Mouse (Mus musculus) right cerebral cortex, postnatal 25 days (tissue): Measurements from ENCODE around the gene Cdh6.
A peak's percentile ranks its signal among the peaks of the same experiment; 100 is the strongest.

Experiments
- DNase-seq: peaks from one replicate; pipeline ENCODE4 v3.0.0; 2022

Gene Cdh6

DNA sequence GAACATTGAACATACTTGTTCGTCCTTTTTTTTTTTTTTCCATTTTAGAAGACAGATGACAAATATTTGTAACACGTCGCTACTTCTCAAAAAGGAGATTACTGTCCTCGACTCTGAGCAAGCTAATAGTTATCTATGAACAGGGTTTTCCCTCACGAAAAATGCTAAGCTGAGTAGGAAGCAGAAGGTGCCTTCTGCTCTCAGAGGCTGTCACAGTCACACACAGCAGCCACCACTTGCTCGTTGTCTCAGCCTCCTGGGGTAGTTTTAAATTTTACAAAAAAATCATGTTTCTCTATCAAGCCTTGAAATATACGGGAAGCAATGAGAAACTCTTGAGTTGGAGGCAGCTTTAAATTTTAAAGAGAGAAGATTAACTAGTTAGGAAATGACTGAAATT is 125.6 kb downstream of the Cdh6 start:
- DNase-seq = no peak

DNA sequence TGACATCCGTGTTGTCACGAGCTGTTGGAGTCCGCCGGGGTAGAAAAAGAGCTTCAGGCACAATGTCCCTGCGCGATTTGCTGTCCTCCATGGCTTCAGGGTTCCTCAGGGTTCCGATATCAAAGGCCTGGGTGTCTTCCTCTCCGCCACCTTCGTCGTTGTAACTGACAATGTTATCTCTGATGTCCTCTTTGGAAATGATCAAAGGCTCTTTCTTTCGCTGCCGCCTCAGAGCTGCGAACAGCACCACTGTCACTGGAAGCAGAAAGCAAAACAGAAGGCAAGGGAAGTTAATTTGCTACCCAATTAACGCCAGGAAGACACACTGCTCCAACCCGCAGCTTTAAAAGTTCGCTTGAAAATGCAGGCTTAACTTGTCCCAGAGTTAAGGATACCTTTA is 139.0 kb downstream of the Cdh6 start:
- peak; percentile 13 for DNase-seq

DNA sequence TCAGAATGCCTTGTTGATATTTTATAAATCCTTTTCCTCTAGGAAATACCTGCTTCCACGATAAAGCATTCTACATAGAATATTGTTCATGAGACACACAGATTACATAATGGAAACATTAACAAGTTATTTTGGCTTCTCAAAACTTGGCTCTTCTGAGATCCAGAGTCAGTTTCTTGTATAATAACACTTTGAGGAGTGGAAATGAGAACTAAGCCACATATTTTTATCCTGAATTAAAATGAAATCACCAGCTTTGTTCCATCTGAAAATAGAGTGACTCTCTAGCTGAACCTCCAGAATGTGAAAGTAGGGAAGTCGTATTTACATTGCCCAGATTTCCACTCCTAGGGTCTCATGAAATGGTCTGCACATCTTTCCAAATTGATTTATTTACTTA is 142.8 kb downstream of the Cdh6 start:
- no peak for DNase-seq

DNA sequence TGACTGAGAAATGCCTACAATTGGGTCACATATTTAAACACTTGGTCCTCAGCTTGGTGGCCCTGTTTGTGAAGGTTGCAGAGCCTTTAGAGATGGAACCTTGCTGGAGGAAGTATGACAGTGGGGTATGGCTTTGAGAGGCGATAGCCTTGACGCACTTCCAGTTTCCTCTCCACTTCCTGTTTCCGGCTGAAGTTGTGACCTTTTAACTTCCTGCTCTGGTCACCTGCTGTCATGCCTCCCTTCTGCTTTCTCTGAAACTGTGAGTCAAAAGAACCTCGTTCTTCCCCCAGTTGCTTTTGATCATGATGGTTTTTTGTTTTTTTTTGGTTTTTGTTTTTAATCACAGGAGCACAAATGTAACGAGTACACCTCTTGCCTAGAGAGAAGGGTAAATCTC is 146.0 kb downstream of the Cdh6 start:
- no peak for DNase-seq

DNA sequence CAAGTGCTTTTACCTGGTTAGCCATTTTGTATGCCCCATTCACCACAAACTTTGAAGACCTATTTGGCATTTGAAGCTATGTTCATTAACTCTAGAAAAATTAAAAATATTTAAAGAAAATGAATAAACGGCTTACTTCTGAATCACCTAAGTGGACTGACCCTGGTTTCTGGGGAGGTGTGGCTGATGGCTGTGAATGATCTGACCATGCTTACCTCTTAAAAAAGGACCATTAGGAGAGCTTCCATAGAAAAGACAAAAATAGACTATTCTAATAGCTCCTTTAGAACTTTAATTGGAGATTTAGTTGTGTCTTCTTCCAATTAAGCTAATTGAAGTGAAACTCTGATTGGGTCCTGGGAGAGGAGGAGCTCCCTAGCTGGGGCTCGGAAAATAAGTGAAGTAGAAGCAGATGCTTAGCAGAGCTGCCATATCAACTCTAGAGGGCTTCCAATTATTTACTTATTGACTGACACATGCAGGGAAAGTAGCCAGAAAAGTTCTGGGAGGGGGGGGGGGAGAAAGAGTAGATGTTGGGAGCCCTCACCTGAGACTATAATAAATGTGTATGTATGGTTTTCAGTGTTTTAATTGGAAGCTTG is 156.6 kb downstream of the Cdh6 start:
- DNase-seq = no peak

GRCm38 (mm10) chr15:13008803-13009202 is 164.7 kb downstream of the Cdh6 start:
- no peak for DNase-seq

GRCm38 (mm10) chr15:13005934-13006333 is 167.5 kb downstream of the Cdh6 start:
- DNase-seq = no peak

DNA sequence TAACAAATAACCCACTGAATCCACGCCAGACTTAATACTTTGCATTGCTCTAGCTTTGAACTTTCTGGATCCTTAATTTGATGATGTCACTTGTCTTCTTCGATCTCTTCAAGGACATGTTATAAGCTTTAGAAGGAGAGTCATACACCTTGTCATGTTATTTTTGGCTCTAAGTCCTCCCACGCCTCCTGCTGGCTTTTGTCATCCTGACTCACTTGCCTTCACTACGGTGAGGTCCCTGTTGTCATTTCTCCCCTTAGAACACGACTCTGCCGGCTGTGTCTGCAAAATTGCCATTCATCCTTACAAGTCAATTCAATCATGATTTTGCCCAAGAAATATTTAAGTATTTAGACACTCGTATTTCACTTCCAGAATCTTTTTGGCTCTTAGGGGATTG is 171.9 kb downstream of the Cdh6 start:
- no peak for DNase-seq

- no peak for DNase-seq
These were observed 178.7 kb downstream of the Cdh6 start for GRCm38 (mm10) chr15:12994563-12995359.
